Mouse (Mus musculus): Measurements from ENCODE around the gene Gm884.

- TF ChIP-seq CTCF (IDR thresholded peaks at IDR 0.05) (no peak), EP300 (IDR thresholded peaks at IDR 0.05) (no peak)
Measured at GRCm38 (mm10) chr11:103512111-103512510, 108.8 kb downstream of the Gm884 start.

Measured in lung, postnatal 0 days (tissue).